Mouse (Mus musculus) kidney, embryonic 15.5 days (tissue): ENCODE results near the gene Laptm5. TPM values are rescaled to one million over a fixed set of nuclear protein-coding genes. Genes with fewer than 3 reads are reported as not detected.

ENCODE experiments used
- ATAC-seq: fragments of 200-750 bp; cut with Nextera tagmentation; replicated peaks from 2 replicates; pipeline ENCODE4 v1.8.0; 2017; ENCODE audit warnings: moderate TSS enrichment; ENCODE audit not compliant: low FRiP score
- H3K27ac ChIP-seq: fragments of 300-500 bp; sonication (generic); 2 replicates; pipeline ENCODE4 v1.5.1; 2015; ENCODE audit warnings: mild to moderate bottlenecking, inconsistent platforms
- H3K27me3 ChIP-seq: fragments of 300-500 bp; sonication (generic); 2 replicates; pipeline ENCODE4 v1.6.1; 2015; ENCODE audit warnings: inconsistent platforms
- H3K36me3 ChIP-seq: fragments of 300-500 bp; sonication (generic); 2 replicates; pipeline ENCODE4 v1.6.1; 2015; ENCODE audit warnings: inconsistent platforms
- H3K4me1 ChIP-seq: fragments of 300-500 bp; sonication (generic); 2 replicates; pipeline ENCODE4 v1.6.1; 2015; ENCODE audit warnings: inconsistent platforms
- H3K4me2 ChIP-seq: fragments of 300-500 bp; sonication (generic); 2 replicates; pipeline ENCODE4 v1.6.1; 2015; ENCODE audit warnings: moderate library complexity, mild to moderate bottlenecking, inconsistent platforms
- H3K4me3 ChIP-seq: fragments of 300-500 bp; sonication (generic); replicated peaks from 2 replicates; pipeline ENCODE4 v1.5.1; 2015; ENCODE audit warnings: mild to moderate bottlenecking, inconsistent platforms
- H3K9ac ChIP-seq: fragments of 300-500 bp; sonication (generic); 2 replicates; pipeline ENCODE4 v1.6.1; 2015; ENCODE audit warnings: mild to moderate bottlenecking, inconsistent platforms
- H3K9me3 ChIP-seq: fragments of 300-500 bp; sonication (generic); replicated peaks from 2 replicates; pipeline ENCODE4 v1.6.1; 2016; ENCODE audit warnings: inconsistent platforms
- WGBS: fragments of 180-500 bp; shearing (Covaris S2); methylation state at CpG from one replicate; pipeline ENCODE4 v1.1.7; 2015; ENCODE audit warnings: mixed read lengths; 5-methylcytosine and 5-hydroxymethylcytosine counted together
- polyA plus RNA-seq: library from polyadenylated mRNA; unstranded; fragments of >200 nt; fragmentation: Nextera tagmentation; extraction: Ambion mirVana; gene quantifications from 2 replicates; pipeline ENCODE4 v1.2.1, GENCODE M21; 2015

Gene Laptm5
- polyA plus RNA-seq, 1 experiment from 2014 or later = 28.9 TPM

DNA sequence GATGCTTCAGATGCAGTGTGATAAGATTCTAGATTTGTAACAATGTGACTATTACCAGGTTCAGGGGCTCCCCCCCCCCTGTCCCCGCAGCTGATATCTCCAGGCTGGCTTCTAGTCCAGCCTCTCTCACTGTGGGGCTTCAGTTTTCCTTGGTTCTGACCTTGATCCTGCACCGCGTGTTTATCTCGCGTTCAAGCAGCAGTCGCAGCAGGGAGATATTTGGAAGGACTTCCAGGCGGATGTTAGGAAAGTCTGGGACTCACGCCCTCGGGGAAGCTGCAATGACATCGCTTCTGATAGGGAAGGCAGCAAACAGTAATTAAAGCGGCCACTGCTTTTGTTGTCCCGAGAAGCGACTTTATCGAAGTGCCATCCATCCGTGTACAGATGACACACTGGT is 30.2 kb upstream of the Laptm5 start:
- H3K27me3 ChIP-seq = no peaks in the 10 kb centered on the region
- no peaks in the 10 kb centered on the region for H3K9me3 ChIP-seq
- no peaks in the 10 kb centered on the region for H3K36me3 ChIP-seq
- H3K4me2 ChIP-seq = no peak overlapping the region
- 80% methylated on average over 15 of the region's 15 CpGs for WGBS
- H3K4me3 ChIP-seq = no peak overlapping the region
- H3K4me1 ChIP-seq = peaks cover 24% of the 10 kb centered on the region
- H3K9ac ChIP-seq = no peak overlapping the region
- no peak for ATAC-seq
- no peak overlapping the region for H3K27ac ChIP-seq

DNA sequence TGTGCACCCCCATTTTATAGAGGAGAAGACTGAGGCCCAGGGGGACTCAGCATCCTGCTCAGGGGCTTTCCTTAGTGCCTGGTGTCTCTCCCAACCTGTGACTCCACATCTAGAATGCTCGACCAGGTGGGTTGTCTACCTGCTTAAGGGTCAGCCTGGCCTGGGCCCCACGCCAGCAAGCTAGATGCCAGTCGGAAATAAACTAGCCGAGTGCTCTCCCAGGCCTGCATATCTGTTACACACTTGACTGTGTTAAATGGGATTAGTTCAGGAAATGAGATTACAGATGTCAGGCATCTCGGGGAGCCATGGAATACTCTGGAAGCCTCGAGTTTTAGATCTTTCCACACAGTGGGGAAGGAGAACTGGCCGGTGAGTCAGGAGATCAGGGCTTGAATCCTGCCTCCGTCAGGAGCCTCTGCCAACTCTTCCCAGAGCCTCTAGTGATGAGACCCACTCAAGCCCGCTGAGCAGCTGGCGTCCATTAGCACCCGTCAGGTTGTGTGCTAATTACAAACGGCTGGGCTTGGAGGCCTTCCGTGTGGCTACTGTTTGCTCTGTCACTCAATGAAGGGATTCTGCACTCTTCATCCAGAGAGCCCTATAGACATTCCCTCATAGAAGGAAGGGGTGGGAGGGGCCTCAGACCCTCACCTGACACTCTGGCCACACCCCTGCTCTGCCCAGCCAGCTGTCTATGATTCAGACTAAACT is 28.9 kb upstream of the Laptm5 start:
- no peak overlapping the region for H3K27ac ChIP-seq
- H3K9ac ChIP-seq = no peak overlapping the region
- H3K27me3 ChIP-seq = no peaks in the 10 kb centered on the region
- ATAC-seq = no peak
- no peaks in the 10 kb centered on the region for H3K36me3 ChIP-seq
- 39% methylated on average over 13 of the region's 13 CpGs for WGBS
- H3K4me3 ChIP-seq = no peak overlapping the region
- H3K9me3 ChIP-seq = no peaks in the 10 kb centered on the region
- H3K4me1 ChIP-seq = peaks cover 15% of the 10 kb centered on the region; the same call in 1 of the 2 replicates
- no peak overlapping the region for H3K4me2 ChIP-seq

DNA sequence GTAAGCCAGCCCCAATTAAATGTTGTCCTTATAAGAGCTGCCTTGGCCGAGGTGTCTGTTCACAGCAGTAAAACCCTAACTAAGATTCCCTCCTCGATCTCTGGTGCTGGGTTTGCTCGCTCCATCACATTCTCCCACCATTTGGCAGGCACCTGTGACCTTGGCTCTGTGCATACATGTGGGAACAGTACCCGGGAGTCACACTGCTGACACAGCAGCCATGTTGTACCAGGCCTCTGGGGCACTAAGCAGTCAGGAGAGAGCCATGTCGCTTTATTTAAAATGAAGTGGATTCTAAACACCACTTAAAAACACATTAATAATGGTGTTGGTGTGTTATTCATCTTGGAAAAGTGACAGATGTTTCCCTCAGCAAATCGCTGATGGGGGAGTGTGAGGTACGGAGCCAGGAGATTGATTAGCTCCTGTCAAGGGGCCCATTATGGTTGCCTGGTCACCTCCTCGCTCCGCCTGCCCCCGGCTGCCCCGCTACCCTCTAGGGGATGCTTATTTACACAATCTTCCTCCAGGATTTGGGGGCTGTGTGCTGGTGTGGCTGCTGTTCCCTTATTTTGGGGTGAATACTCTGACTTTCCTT is 25.7 kb upstream of the Laptm5 start:
- WGBS = 20% methylated on average over 11 of the region's 11 CpGs
- H3K27ac ChIP-seq = no peak overlapping the region
- no peak for ATAC-seq

DNA sequence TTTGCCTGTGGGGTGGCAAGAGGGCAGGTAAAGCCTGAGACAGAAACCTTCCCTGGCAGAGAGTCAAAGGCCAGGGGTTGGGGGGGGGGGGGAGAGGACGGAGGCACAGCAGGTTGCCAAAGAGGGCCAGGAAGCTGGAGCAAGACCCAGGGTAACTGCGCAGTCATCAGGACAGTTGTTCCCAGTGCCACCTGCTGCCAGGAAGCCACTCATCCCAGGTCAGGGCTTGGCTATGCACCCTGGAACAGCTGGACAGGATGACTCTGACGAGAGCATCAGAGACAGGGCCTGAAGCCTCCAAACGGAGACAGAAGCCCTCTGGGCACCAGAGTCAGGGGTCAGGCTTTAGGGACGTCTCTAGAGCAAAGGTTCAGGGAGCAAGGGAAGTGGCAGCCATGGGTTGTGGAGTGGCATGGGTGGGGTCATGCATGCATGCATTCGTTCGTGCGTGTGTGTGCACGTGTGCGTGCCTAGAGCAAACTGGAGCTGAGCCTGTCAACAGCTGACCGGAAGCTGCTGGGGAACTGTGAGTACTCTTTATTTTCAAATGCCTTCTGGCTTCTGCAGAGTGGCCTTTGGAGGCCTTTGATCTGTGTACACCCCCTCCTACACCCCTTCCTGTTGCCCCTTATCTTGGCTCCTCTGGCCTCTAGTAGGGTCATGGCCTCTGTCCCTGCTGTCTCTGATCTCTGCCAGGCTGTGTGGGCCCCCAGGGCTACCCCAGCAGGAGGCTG is 23.0 kb upstream of the Laptm5 start:
- no peak overlapping the region for H3K9ac ChIP-seq
- no peaks in the 10 kb centered on the region for H3K27me3 ChIP-seq
- H3K27ac ChIP-seq = no peak overlapping the region
- H3K36me3 ChIP-seq = no peaks in the 10 kb centered on the region
- peaks cover 13% of the 10 kb centered on the region for H3K4me1 ChIP-seq
- 0 out of 2 replicates have a peak, but pooled peaks have one; percentile 19 for ATAC-seq
- H3K9me3 ChIP-seq = no peaks in the 10 kb centered on the region
- no peak overlapping the region for H3K4me2 ChIP-seq
- no peak overlapping the region for H3K4me3 ChIP-seq
- WGBS = 36% methylated on average over 11 of the region's 11 CpGs

More for the DNA sequence above, 25.7 kb upstream of the Laptm5 start:
- no peaks in the 10 kb centered on the region for H3K9me3 ChIP-seq
- no peaks in the 10 kb centered on the region for H3K27me3 ChIP-seq
- H3K4me1 ChIP-seq = peaks cover 18% of the 10 kb centered on the region
- no peak overlapping the region for H3K4me2 ChIP-seq
- H3K4me3 ChIP-seq = no peak overlapping the region
- no peak overlapping the region for H3K9ac ChIP-seq
- H3K36me3 ChIP-seq = no peaks in the 10 kb centered on the region

DNA sequence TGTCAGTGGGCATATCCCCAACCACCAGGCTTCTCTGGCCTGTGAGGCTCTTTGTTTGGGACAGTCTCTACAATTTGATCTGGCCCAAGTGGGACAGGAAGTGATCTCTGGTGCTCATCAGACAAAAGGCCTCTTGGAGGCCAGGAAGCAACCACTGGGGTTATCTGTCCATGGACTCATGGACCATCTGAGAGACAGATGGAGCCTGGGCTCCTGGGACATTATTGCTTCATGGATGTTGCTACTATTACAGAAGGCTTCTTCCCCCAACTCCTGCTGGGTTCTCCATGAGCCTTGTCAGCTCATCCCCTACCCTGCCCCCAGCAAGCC is 22.4 kb upstream of the Laptm5 start:
- Histone ChIP-seq H3K27ac (no peak overlapping the region), H3K4me3 (no peak overlapping the region), H3K4me1 (peaks cover 13% of the 10 kb centered on the region), H3K27me3 (no peaks in the 10 kb centered on the region), H3K9me3 (no peaks in the 10 kb centered on the region), H3K4me2 (no peak overlapping the region), H3K9ac (no peak overlapping the region), H3K36me3 (no peaks in the 10 kb centered on the region)
- no peak for ATAC-seq

DNA sequence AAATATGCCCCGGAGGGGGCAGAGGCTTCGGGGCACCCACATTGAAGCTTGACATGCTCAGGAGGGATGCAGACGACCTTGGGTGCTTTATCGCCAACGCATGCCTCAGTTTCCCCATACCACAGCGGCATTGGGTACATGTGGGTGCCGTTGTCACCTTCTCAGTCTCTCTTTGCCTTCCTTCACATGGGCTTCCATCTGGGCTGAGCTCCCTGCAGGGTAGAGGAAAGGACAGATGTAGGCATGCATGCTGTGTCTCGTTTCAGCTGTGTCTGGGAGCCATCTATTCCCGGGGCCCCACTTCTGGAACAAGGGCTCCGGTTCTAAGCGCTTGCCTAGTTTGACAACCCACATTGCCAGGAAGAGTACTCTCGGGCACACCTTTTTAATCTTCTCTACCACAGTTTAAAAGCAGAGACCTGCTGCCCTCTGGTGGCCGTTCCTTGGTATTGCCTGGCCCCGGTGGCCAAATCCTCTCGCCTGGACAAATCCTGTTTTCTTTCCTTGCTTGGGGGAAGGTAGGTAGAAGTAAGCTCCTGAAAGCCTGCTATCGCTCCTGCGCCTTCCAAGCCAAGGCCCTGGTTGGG is 20.8 kb upstream of the Laptm5 start:
- H3K27me3 ChIP-seq = no peaks in the 10 kb centered on the region
- H3K4me3 ChIP-seq = no peak overlapping the region
- WGBS = 38% methylated on average over 17 of the region's 17 CpGs
- no peaks in the 10 kb centered on the region for H3K9me3 ChIP-seq
- no peaks in the 10 kb centered on the region for H3K36me3 ChIP-seq
- no peak overlapping the region for H3K4me2 ChIP-seq
- peaks cover 13% of the 10 kb centered on the region for H3K4me1 ChIP-seq
- no peak overlapping the region for H3K9ac ChIP-seq
- no peak overlapping the region for H3K27ac ChIP-seq
- no peak for ATAC-seq

DNA sequence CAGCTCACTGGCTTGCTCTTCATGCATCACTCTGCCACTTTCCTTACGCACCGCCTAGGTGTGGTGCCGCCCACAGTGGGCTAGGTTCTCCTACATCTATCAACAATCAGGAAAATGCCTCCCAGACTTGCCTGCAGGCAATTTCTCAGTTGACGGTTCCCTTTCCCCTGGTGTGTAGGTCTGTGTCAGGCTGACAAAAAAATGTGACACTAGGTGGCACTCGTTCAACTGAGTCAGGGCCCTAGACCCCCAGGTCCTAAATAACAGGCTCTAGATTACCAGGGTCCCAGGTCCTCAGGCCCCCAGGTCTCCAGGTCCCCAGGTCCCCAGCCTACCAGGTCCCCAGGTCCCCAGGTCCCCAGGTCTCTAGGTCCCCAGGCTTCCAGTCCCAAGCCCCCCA is 19.2 kb upstream of the Laptm5 start:
- ATAC-seq = no peak
- WGBS = 65% methylated on average over 5 of the region's 5 CpGs
- no peak overlapping the region for H3K27ac ChIP-seq
- no peak overlapping the region for H3K4me3 ChIP-seq
- H3K27me3 ChIP-seq = no peaks in the 10 kb centered on the region
- no peak overlapping the region for H3K9ac ChIP-seq
- H3K36me3 ChIP-seq = no peaks in the 10 kb centered on the region
- H3K4me2 ChIP-seq = no peak overlapping the region
- peaks cover 7% of the 10 kb centered on the region for H3K4me1 ChIP-seq
- H3K9me3 ChIP-seq = no peaks in the 10 kb centered on the region

DNA sequence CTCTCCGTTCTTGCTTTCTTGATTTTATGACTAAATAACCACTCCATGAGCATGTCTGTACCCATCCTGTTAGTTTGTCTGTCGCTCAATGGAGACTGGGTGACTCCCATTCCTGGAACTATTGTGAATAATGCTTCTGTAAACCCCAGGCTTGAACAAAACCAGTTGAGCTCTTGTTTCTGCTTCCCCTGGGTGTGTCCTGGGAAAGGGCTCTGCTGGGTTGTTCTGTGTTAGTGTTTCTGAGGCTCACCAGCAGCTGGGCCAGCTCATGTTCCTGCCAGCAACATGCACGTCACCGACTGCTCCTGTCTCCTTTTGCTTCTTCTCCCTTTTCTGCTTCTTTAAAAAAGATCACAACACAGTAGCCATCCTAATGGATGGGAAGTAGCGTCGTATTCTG is 17.2 kb upstream of the Laptm5 start:
- Histone ChIP-seq H3K9me3 (no peaks in the 10 kb centered on the region), H3K4me1 (no peaks in the 10 kb centered on the region), H3K9ac (no peak overlapping the region), H3K36me3 (no peaks in the 10 kb centered on the region), H3K4me2 (no peak overlapping the region), H3K27ac (no peak overlapping the region), H3K4me3 (no peak overlapping the region), H3K27me3 (no peaks in the 10 kb centered on the region)
- WGBS = 70% methylated on average over 6 of the region's 6 CpGs
- ATAC-seq = no peak

DNA sequence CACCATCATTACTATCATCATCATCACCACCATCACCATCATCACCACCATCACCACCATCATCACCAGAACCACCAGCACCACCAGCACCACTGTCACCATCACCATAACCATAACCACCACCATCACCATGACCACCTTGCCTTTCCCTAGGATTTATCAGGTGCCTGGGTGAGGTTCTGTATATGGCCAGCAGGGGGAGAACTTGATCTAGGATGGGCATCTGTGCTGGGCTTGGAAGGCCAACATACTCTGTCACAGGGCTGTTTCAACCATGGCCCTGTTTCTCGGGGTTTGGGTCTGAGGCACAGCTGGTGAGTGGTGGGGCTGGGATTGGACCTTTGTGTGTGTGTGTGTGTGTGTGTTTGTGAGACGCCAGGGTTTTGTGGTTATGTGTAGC is 16.6 kb upstream of the Laptm5 start:
- H3K4me2 ChIP-seq = no peak overlapping the region
- H3K9me3 ChIP-seq = no peaks in the 10 kb centered on the region
- H3K4me3 ChIP-seq = no peak overlapping the region
- ATAC-seq = no peak
- no peak overlapping the region for H3K27ac ChIP-seq
- H3K9ac ChIP-seq = no peak overlapping the region
- 59% methylated on average over 2 of the region's 2 CpGs for WGBS
- H3K27me3 ChIP-seq = no peaks in the 10 kb centered on the region
- H3K4me1 ChIP-seq = no peaks in the 10 kb centered on the region
- H3K36me3 ChIP-seq = no peaks in the 10 kb centered on the region

DNA sequence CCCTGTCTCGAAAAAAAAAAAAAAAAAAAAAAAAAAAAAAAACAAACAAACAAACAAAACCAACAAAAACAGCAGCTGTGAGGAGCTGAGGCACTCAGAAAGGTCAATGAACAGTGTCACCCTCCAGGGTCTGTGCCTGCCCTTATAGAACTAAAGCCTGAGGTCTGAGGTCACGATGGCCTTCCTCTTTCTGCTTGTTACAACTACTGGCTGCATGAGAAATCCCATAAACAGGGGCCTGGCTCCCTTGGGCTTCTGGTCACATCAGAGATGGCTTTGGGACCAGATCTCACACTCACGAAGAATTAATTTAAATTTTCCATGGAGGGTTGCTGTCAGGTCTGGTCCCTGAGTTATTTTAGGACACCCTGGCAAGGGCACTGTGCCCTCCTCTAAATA is 13.5 kb upstream of the Laptm5 start:
- WGBS = 65% methylated on average over 3 of the region's 3 CpGs
- ATAC-seq = no peak

DNA sequence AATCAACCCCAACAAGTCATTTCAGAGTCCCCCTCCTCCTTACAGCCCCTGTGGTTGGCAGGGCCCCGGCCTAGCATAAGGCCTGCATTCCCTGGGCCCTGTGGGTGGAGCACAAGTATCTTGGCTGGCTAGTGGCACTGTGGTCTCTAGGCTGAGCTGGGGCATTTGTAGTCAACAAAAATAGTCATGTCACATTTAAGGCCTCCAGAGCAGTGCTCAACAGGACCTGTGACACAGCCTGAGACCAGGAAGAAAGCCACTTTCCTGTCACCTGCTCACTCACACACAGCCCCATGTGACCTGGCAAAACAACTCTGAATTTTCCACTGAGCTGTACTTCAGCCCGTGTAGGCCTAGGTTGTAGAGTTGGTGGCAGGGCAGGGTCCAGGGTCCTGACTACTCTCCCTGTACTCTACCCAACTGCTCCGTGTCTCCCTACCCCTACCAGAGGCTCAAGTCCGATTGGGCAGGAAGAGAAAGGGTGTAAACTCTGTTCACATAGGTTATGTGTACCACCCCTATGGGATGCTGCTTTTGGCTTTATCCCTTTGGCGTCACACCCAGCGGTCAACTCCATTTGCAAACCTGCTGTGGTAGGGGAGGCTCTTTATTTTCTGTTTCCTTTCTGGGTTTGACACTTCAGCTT is 13.0 kb upstream of the Laptm5 start:
- Histone ChIP-seq H3K27me3 (no peaks in the 10 kb centered on the region), H3K9me3 (no peaks in the 10 kb centered on the region)
- WGBS = 79% methylated on average over 6 of the region's 6 CpGs

More for the DNA sequence above, 13.5 kb upstream of the Laptm5 start:
- Histone ChIP-seq H3K27ac (no peak overlapping the region), H3K4me2 (no peak overlapping the region), H3K36me3 (no peaks in the 10 kb centered on the region), H3K4me1 (peaks cover 6% of the 10 kb centered on the region), H3K4me3 (no peak overlapping the region), H3K27me3 (no peaks in the 10 kb centered on the region), H3K9me3 (no peaks in the 10 kb centered on the region), H3K9ac (no peak overlapping the region)

DNA sequence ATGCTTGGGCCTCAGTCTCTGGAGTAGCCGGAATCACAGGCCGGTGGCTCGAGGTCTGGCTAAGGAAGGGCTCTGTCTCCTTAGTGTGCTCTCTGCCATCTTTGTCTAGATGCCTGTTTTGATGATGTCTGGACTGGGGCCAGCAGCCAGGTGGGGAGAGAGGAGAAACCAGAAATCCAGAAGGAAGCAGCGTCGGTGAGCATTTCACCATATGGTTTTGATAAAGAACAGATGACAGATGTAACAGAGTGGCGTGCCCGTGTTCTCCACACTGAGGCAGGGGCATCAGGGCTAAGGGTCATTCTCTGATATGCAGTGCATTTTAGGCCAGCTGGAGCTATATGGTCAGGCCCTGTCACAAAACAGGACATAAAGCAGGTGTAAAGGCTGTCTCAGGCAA is 12.2 kb upstream of the Laptm5 start:
- Histone ChIP-seq H3K27me3 (no peaks in the 10 kb centered on the region), H3K4me1 (peaks cover 14% of the 10 kb centered on the region), H3K4me2 (no peak overlapping the region), H3K27ac (no peak overlapping the region), H3K9me3 (no peaks in the 10 kb centered on the region), H3K4me3 (no peak overlapping the region), H3K36me3 (no peaks in the 10 kb centered on the region), H3K9ac (no peak overlapping the region)
- whole genome bisulfite sequencing = 57% methylated on average over 7 of the region's 7 CpGs
- no peak for ATAC-seq

More for the DNA sequence above, 13.0 kb upstream of the Laptm5 start:
- no peak overlapping the region for H3K4me3 ChIP-seq
- peaks cover 11% of the 10 kb centered on the region for H3K4me1 ChIP-seq
- no peaks in the 10 kb centered on the region for H3K36me3 ChIP-seq
- H3K27ac ChIP-seq = no peak overlapping the region
- H3K9ac ChIP-seq = no peak overlapping the region
- ATAC-seq = no peak
- no peak overlapping the region for H3K4me2 ChIP-seq
